Mouse (Mus musculus): ENCODE measurements around the gene Scgb1b2. TPM values are rescaled to one million over a fixed set of nuclear protein-coding genes. Genes with fewer than 3 reads are reported as not detected.

Scgb1b2 gene
- polyA plus RNA-seq (2014; fragmentation: Nextera tagmentation; extraction: Ambion mirVana) = not detected in 2 replicates

GRCm38 (mm10) chr7:31291721-31292120 is at the start of gene Scgb1b2:
Gene Scgb1b2 (minus strand): TSS chr7:31291821.
- Histone ChIP-seq H3K27ac (ENCODE audit: low read depth, low read length) (no peak within 1 kb of the TSS), H3K27me3 (ENCODE audit: control insufficient read depth, insufficient read depth, low read length) (no peaks in the 10 kb centered on the region), H3K4me2 (no peak within 1 kb of the TSS), H3K9ac (ENCODE audit: low read depth, low read length) (no peak within 1 kb of the TSS), H3K4me1 (ENCODE audit: control insufficient read depth, insufficient read depth, low read length) (no peaks in the 10 kb centered on the region), H3K9me3 (replicated peaks; ENCODE audit: control insufficient read depth, low read length) (peaks cover 8% of the 10 kb centered on the region; the same call in 1 of the 2 replicates), H3K36me3 (ENCODE audit: control insufficient read depth, insufficient read depth, low read length) (no peaks in the 10 kb centered on the region), H3K4me3 (ENCODE audit: low read depth, low read length) (no peak within 1 kb of the TSS)
- 73% methylated on average over 3 of the region's 3 CpGs for WGBS (ENCODE audit: insufficient replicate concordance)
- ATAC-seq (replicated peaks; ENCODE audit: insufficient number of reproducible peaks, low FRiP score, low TSS enrichment) = no peak

- Histone ChIP-seq H3K4me3 (ENCODE audit: low read depth, low read length) (no peak within 1 kb of the TSS), H3K36me3 (ENCODE audit: control insufficient read depth, insufficient read depth, low read length) (no peaks in the 10 kb centered on the region), H3K27me3 (ENCODE audit: control insufficient read depth, insufficient read depth, low read length) (no peaks in the 10 kb centered on the region), H3K9me3 (replicated peaks; ENCODE audit: control insufficient read depth, low read length) (peaks cover 8% of the 10 kb centered on the region), H3K27ac (ENCODE audit: low read depth, low read length) (no peak within 1 kb of the TSS), H3K4me1 (ENCODE audit: control insufficient read depth, insufficient read depth, low read length) (no peaks in the 10 kb centered on the region), H3K9ac (ENCODE audit: low read depth, low read length) (no peak within 1 kb of the TSS), H3K4me2 (no peak within 1 kb of the TSS)
- ATAC-seq (replicated peaks; ENCODE audit: insufficient number of reproducible peaks, low FRiP score, low TSS enrichment) = no peak
- WGBS (ENCODE audit: insufficient replicate concordance) = 75% methylated on average over 5 of the region's 5 CpGs
Observed at GRCm38 (mm10) chr7:31290208-31290607, 1.4 kb downstream of the Scgb1b2 start, which contains the start of gene Scgb2b2. Gene Scgb2b2 (plus strand): TSS chr7:31290508.

Other genes with a start within 250 kb of the Scgb1b2 start
- gene Fxyd5, start 249.3 kb downstream of the Scgb1b2 start, polyA plus RNA-seq (2014; fragmentation: Nextera tagmentation; extraction: Ambion mirVana) = 30.3 and 38.5 TPM in 2 replicates
- gene Fxyd7, start 240.4 kb downstream of the Scgb1b2 start, polyA plus RNA-seq (2014; fragmentation: Nextera tagmentation; extraction: Ambion mirVana) = 2.5 and 4.9 TPM in 2 replicates
- gene Fxyd1, start 234.6 kb downstream of the Scgb1b2 start, polyA plus RNA-seq (2014; fragmentation: Nextera tagmentation; extraction: Ambion mirVana) = 566 and 581 TPM in 2 replicates
- gene Lgi4, start 232.5 kb downstream of the Scgb1b2 start, polyA plus RNA-seq (2014; fragmentation: Nextera tagmentation; extraction: Ambion mirVana) = 0.13 and 0.34 TPM in 2 replicates
- 0.38 and 1.8 TPM in 2 replicates for gene Fxyd3, start 215.1 kb downstream of the Scgb1b2 start, polyA plus RNA-seq (2014; fragmentation: Nextera tagmentation; extraction: Ambion mirVana)
- 2.7 and 3.3 TPM in 2 replicates for gene Hpn, start 176.5 kb downstream of the Scgb1b2 start, polyA plus RNA-seq (2014; fragmentation: Nextera tagmentation; extraction: Ambion mirVana)
- gene Scn1b, start 164.8 kb downstream of the Scgb1b2 start, polyA plus RNA-seq (2014; fragmentation: Nextera tagmentation; extraction: Ambion mirVana) = 3.0 TPM in 2 replicates
- 49.0 and 55.9 TPM in 2 replicates for gene Gramd1a, start 135.9 kb downstream of the Scgb1b2 start, polyA plus RNA-seq (2014; fragmentation: Nextera tagmentation; extraction: Ambion mirVana)
- gene Scgb2b2, start 1.3 kb downstream of the Scgb1b2 start, polyA plus RNA-seq (2014; fragmentation: Nextera tagmentation; extraction: Ambion mirVana) = not detected in 2 replicates
- gene Scgb2b3, start 70.3 kb upstream of the Scgb1b2 start, polyA plus RNA-seq (2014; fragmentation: Nextera tagmentation; extraction: Ambion mirVana) = not detected in 2 replicates
- not detected in 2 replicates for gene Scgb1b3, start 83.8 kb upstream of the Scgb1b2 start, polyA plus RNA-seq (2014; fragmentation: Nextera tagmentation; extraction: Ambion mirVana)